Mouse (Mus musculus) lung, postnatal 0 days (tissue): ENCODE data around the gene Fn3k.

Source experiments
- CTCF ChIP-seq: IDR thresholded peaks from 2 replicates; pipeline ENCODE4 v1.5.1; 2016; ENCODE audit warnings: antibody characterized with exemption, mild to moderate bottlenecking
- EP300 ChIP-seq: IDR thresholded peaks from 2 replicates; pipeline ENCODE4 v1.6.1; 2016; ENCODE audit warnings: antibody characterized with exemption, mild to moderate bottlenecking, control low read depth

DNA sequence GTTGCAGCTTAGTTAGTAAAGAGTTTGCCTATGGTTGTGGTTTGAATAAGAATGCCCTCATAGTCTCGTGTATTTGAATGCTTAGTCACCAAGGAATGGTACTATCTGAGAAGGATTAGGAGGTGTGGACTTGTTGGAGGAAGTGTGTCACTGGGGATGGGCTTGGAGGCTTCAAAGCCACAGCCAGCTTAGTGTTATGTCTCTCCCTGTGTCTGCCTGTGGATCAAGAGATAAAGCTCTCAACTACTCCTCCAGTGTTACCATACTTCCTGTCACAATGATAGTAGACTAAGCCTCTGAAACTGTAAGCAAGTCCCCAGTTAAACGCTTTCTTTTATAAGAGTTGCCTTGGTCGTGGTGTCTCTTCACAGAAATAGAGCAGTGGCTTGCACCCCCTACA is 43.9 kb upstream of the Fn3k start:
- TF ChIP-seq CTCF: no peak
- no peak for TF ChIP-seq EP300
